Mouse (Mus musculus) cerebellum, adult 9-11 months (tissue): ENCODE data around the gene Mchr1.

Experiments
- DNase-seq: peaks from one replicate; pipeline ENCODE4 v3.0.0; 2022

Gene Mchr1

GRCm38 (mm10) chr15:81228258-81228657 lies 7.0 kb upstream of the Mchr1 start:
- no peak for DNase-seq

GRCm38 (mm10) chr15:81229791-81230190 lies 5.5 kb upstream of the Mchr1 start:
- DNase-seq, result no peak

GRCm38 (mm10) chr15:81231325-81231724 lies 4.0 kb upstream of the Mchr1 start:
- no peak for DNase-seq

GRCm38 (mm10) chr15:81236062-81236461 lies 763 bp downstream of the Mchr1 start:
- no peak for DNase-seq

GRCm38 (mm10) chr15:81237471-81237870 lies 2.2 kb downstream of the Mchr1 start:
- DNase-seq, result no peak

- DNase-seq, result no peak
These were observed 4.0 kb downstream of the Mchr1 start for GRCm38 (mm10) chr15:81239261-81239660.

GRCm38 (mm10) chr15:81239794-81240343 lies 4.6 kb downstream of the Mchr1 start:
- no peak for DNase-seq

- no peak for DNase-seq
These were observed 11.6 kb downstream of the Mchr1 start for GRCm38 (mm10) chr15:81246890-81247289.

GRCm38 (mm10) chr15:81247583-81248340 lies 12.5 kb downstream of the Mchr1 start:
- DNase-seq, result no peak

- no peak for DNase-seq
These were observed 13.0 kb downstream of the Mchr1 start for GRCm38 (mm10) chr15:81248341-81248679.

- DNase-seq, result no peak
These were observed 13.8 kb downstream of the Mchr1 start for GRCm38 (mm10) chr15:81248951-81249579.

GRCm38 (mm10) chr15:81252626-81253174 lies 17.4 kb downstream of the Mchr1 start:
- DNase-seq, result no peak

GRCm38 (mm10) chr15:81253585-81253984 lies 18.3 kb downstream of the Mchr1 start:
- DNase-seq, result no peak

- DNase-seq, result no peak
These were observed 18.9 kb downstream of the Mchr1 start for GRCm38 (mm10) chr15:81254113-81254640.

- DNase-seq, result no peak
These were observed 19.8 kb downstream of the Mchr1 start for GRCm38 (mm10) chr15:81255063-81255462.

GRCm38 (mm10) chr15:81258296-81258695 lies 23.0 kb downstream of the Mchr1 start:
- no peak for DNase-seq

- no peak for DNase-seq
These were observed 24.0 kb downstream of the Mchr1 start for GRCm38 (mm10) chr15:81259304-81259703.

- no peak for DNase-seq
These were observed 24.9 kb downstream of the Mchr1 start for GRCm38 (mm10) chr15:81260208-81260607.

GRCm38 (mm10) chr15:81264392-81265095 lies 29.2 kb downstream of the Mchr1 start:
- DNase-seq, result no peak

GRCm38 (mm10) chr15:81267416-81267815 lies 32.1 kb downstream of the Mchr1 start:
- no peak for DNase-seq

GRCm38 (mm10) chr15:81272305-81273053 lies 37.2 kb downstream of the Mchr1 start:
- DNase-seq, result peak; percentile 83

GRCm38 (mm10) chr15:81273361-81273760 lies 38.1 kb downstream of the Mchr1 start:
- DNase-seq, result no peak
